Mouse (Mus musculus): ENCODE measurements around the gene Rsu1. TPM values are rescaled to one million over a fixed set of nuclear protein-coding genes. Genes with fewer than 3 reads are reported as not detected.
A peak's percentile ranks its signal among the peaks of the same experiment; 100 is the strongest.

Rsu1 gene
- polyA plus RNA-seq (2014; fragmentation: Nextera tagmentation; extraction: Ambion mirVana), result 73.1 and 75.3 TPM in 2 replicates

- WGBS, result 1% methylated on average over 37 of the region's 37 CpGs
- H3K4me1 ChIP-seq (ENCODE audit: control insufficient read depth, insufficient read depth, low read length), result peaks cover 2% of the 10 kb centered on the region; the same call in 1 of the 2 replicates
Measured at GRCm38 (mm10) chr2:13271165-13271957, at the start of gene Rsu1. Gene Rsu1 (minus strand): TSS chr2:13271415.

GRCm38 (mm10) chr2:13303376-13303775 lies 32.2 kb upstream of the Rsu1 start:
- no peak for DNase-seq (ENCODE audit: low spot score)
- Histone ChIP-seq H3K9me3 (ENCODE audit: control insufficient read depth, low read length) (no peaks in the 10 kb centered on the region), H3K9ac (ENCODE audit: low read length) (no peak overlapping the region), H3K4me2 (ENCODE audit: low read depth) (no peak overlapping the region), H3K27me3 (ENCODE audit: control insufficient read depth, insufficient read depth, low read length) (no peaks in the 10 kb centered on the region), H3K4me3 (ENCODE audit: low read depth, low read length) (no peak overlapping the region), H3K36me3 (ENCODE audit: control insufficient read depth, insufficient read depth, low read length) (no peaks in the 10 kb centered on the region), H3K27ac (ENCODE audit: low read depth, low read length) (no peak overlapping the region), H3K4me1 (ENCODE audit: control insufficient read depth, insufficient read depth, low read length) (no peaks in the 10 kb centered on the region)
- WGBS, result 80% methylated on average over 3 of the region's 3 CpGs
- ATAC-seq (ENCODE audit: insufficient read depth, low FRiP score, low TSS enrichment), result no peak

More at GRCm38 (mm10) chr2:13271165-13271957, at the start of gene Rsu1:
- H3K4me2 ChIP-seq (ENCODE audit: low read depth), result peak within 1 kb of the TSS; percentile 47
- peak within 1 kb of the TSS; percentile 47 for H3K9ac ChIP-seq (ENCODE audit: low read length)
- ATAC-seq (ENCODE audit: insufficient read depth, low FRiP score, low TSS enrichment), result peak; percentile 98
- no peaks in the 10 kb centered on the region for H3K9me3 ChIP-seq (ENCODE audit: control insufficient read depth, low read length)
- peak within 1 kb of the TSS; percentile 49 for H3K4me3 ChIP-seq (ENCODE audit: low read depth, low read length)
- no peak within 1 kb of the TSS for H3K27ac ChIP-seq (ENCODE audit: low read depth, low read length)
- no peaks in the 10 kb centered on the region for H3K27me3 ChIP-seq (ENCODE audit: control insufficient read depth, insufficient read depth, low read length)
- H3K36me3 ChIP-seq (ENCODE audit: control insufficient read depth, insufficient read depth, low read length), result no peaks in the 10 kb centered on the region
- DNase-seq (ENCODE audit: low spot score), result peak; percentile 96

GRCm38 (mm10) chr2:13299031-13299430 lies 27.8 kb upstream of the Rsu1 start:
- no peaks in the 10 kb centered on the region for H3K4me1 ChIP-seq (ENCODE audit: control insufficient read depth, insufficient read depth, low read length)
- WGBS, result 44% methylated on average over 3 of the region's 3 CpGs
- H3K27me3 ChIP-seq (ENCODE audit: control insufficient read depth, insufficient read depth, low read length), result no peaks in the 10 kb centered on the region
- no peak overlapping the region for H3K9ac ChIP-seq (ENCODE audit: low read length)
- ATAC-seq (ENCODE audit: insufficient read depth, low FRiP score, low TSS enrichment) (peak; percentile 79; the same call in 1 of the 2 replicates), DNase-seq (ENCODE audit: low spot score) (peak; percentile 39)
- H3K4me2 ChIP-seq (ENCODE audit: low read depth), result no peak overlapping the region
- no peak overlapping the region for H3K27ac ChIP-seq (ENCODE audit: low read depth, low read length)
- H3K36me3 ChIP-seq (ENCODE audit: control insufficient read depth, insufficient read depth, low read length), result no peaks in the 10 kb centered on the region
- H3K9me3 ChIP-seq (ENCODE audit: control insufficient read depth, low read length), result no peaks in the 10 kb centered on the region
- H3K4me3 ChIP-seq (ENCODE audit: low read depth, low read length), result no peak overlapping the region

- H3K36me3 ChIP-seq (ENCODE audit: control insufficient read depth, insufficient read depth, low read length), result no peaks in the 10 kb centered on the region
- H3K4me3 ChIP-seq (ENCODE audit: low read depth, low read length), result no peak overlapping the region
- H3K27ac ChIP-seq (ENCODE audit: low read depth, low read length), result no peak overlapping the region
- no peak for ATAC-seq (ENCODE audit: insufficient read depth, low FRiP score, low TSS enrichment)
- no peaks in the 10 kb centered on the region for H3K27me3 ChIP-seq (ENCODE audit: control insufficient read depth, insufficient read depth, low read length)
- H3K4me1 ChIP-seq (ENCODE audit: control insufficient read depth, insufficient read depth, low read length), result no peaks in the 10 kb centered on the region
- whole genome bisulfite sequencing, result 56% methylated on average over 5 of the region's 5 CpGs
- DNase-seq (ENCODE audit: low spot score), result no peak
- no peak overlapping the region for H3K9ac ChIP-seq (ENCODE audit: low read length)
- H3K9me3 ChIP-seq (ENCODE audit: control insufficient read depth, low read length), result no peaks in the 10 kb centered on the region
- no peak overlapping the region for H3K4me2 ChIP-seq (ENCODE audit: low read depth)
Measured at GRCm38 (mm10) chr2:13297733-13298132, 26.5 kb upstream of the Rsu1 start.

- no peaks in the 10 kb centered on the region for H3K9me3 ChIP-seq (ENCODE audit: control insufficient read depth, low read length)
- H3K27ac ChIP-seq (ENCODE audit: low read depth, low read length), result no peak overlapping the region
- no peak overlapping the region for H3K4me3 ChIP-seq (ENCODE audit: low read depth, low read length)
- H3K4me1 ChIP-seq (ENCODE audit: control insufficient read depth, insufficient read depth, low read length), result no peaks in the 10 kb centered on the region
- no peak overlapping the region for H3K9ac ChIP-seq (ENCODE audit: low read length)
- no peaks in the 10 kb centered on the region for H3K36me3 ChIP-seq (ENCODE audit: control insufficient read depth, insufficient read depth, low read length)
- no peaks in the 10 kb centered on the region for H3K27me3 ChIP-seq (ENCODE audit: control insufficient read depth, insufficient read depth, low read length)
- no peak overlapping the region for H3K4me2 ChIP-seq (ENCODE audit: low read depth)
- DNase-seq (ENCODE audit: low spot score) (no peak), ATAC-seq (ENCODE audit: insufficient read depth, low FRiP score, low TSS enrichment) (0 out of 2 replicates have a peak, but pooled peaks have one; percentile 31)
- 7% methylated on average over 1 of the region's 1 CpGs for WGBS
Measured at GRCm38 (mm10) chr2:13290661-13291060, 19.4 kb upstream of the Rsu1 start.

GRCm38 (mm10) chr2:13290070-13290469 lies 18.9 kb upstream of the Rsu1 start:
- DNase-seq (ENCODE audit: low spot score) (no peak), ATAC-seq (ENCODE audit: insufficient read depth, low FRiP score, low TSS enrichment) (0 out of 2 replicates have a peak, but pooled peaks have one; percentile 14)
- H3K9me3 ChIP-seq (ENCODE audit: control insufficient read depth, low read length), result no peaks in the 10 kb centered on the region
- no peak overlapping the region for H3K27ac ChIP-seq (ENCODE audit: low read depth, low read length)
- no peak overlapping the region for H3K4me2 ChIP-seq (ENCODE audit: low read depth)
- H3K4me1 ChIP-seq (ENCODE audit: control insufficient read depth, insufficient read depth, low read length), result no peaks in the 10 kb centered on the region
- 87% methylated on average over 3 of the region's 3 CpGs for WGBS
- H3K36me3 ChIP-seq (ENCODE audit: control insufficient read depth, insufficient read depth, low read length), result no peaks in the 10 kb centered on the region
- H3K27me3 ChIP-seq (ENCODE audit: control insufficient read depth, insufficient read depth, low read length), result no peaks in the 10 kb centered on the region
- H3K4me3 ChIP-seq (ENCODE audit: low read depth, low read length), result no peak overlapping the region
- no peak overlapping the region for H3K9ac ChIP-seq (ENCODE audit: low read length)

GRCm38 (mm10) chr2:13278114-13278862 lies 7.1 kb upstream of the Rsu1 start:
- H3K27ac ChIP-seq (ENCODE audit: low read depth, low read length), result no peak overlapping the region
- H3K36me3 ChIP-seq (ENCODE audit: control insufficient read depth, insufficient read depth, low read length), result no peaks in the 10 kb centered on the region
- ATAC-seq (ENCODE audit: insufficient read depth, low FRiP score, low TSS enrichment) (no peak), DNase-seq (ENCODE audit: low spot score) (no peak)
- H3K4me3 ChIP-seq (ENCODE audit: low read depth, low read length), result no peak overlapping the region
- no peak overlapping the region for H3K9ac ChIP-seq (ENCODE audit: low read length)
- 58% methylated on average over 10 of the region's 10 CpGs for WGBS
- no peak overlapping the region for H3K4me2 ChIP-seq (ENCODE audit: low read depth)
- no peaks in the 10 kb centered on the region for H3K9me3 ChIP-seq (ENCODE audit: control insufficient read depth, low read length)
- no peaks in the 10 kb centered on the region for H3K4me1 ChIP-seq (ENCODE audit: control insufficient read depth, insufficient read depth, low read length)
- H3K27me3 ChIP-seq (ENCODE audit: control insufficient read depth, insufficient read depth, low read length), result no peaks in the 10 kb centered on the region

- H3K9me3 ChIP-seq (ENCODE audit: control insufficient read depth, low read length), result no peaks in the 10 kb centered on the region
- no peaks in the 10 kb centered on the region for H3K36me3 ChIP-seq (ENCODE audit: control insufficient read depth, insufficient read depth, low read length)
- no peak for DNase-seq (ENCODE audit: low spot score)
- H3K9ac ChIP-seq (ENCODE audit: low read length), result no peak overlapping the region
- H3K4me1 ChIP-seq (ENCODE audit: control insufficient read depth, insufficient read depth, low read length), result peaks cover under 1% of the 10 kb centered on the region; the same call in 1 of the 2 replicates
- no peak overlapping the region for H3K4me2 ChIP-seq (ENCODE audit: low read depth)
- H3K4me3 ChIP-seq (ENCODE audit: low read depth, low read length), result no peak overlapping the region
- WGBS, result 54% methylated on average over 7 of the region's 7 CpGs
- ATAC-seq (ENCODE audit: insufficient read depth, low FRiP score, low TSS enrichment), result no peak
- H3K27ac ChIP-seq (ENCODE audit: low read depth, low read length), result no peak overlapping the region
- no peaks in the 10 kb centered on the region for H3K27me3 ChIP-seq (ENCODE audit: control insufficient read depth, insufficient read depth, low read length)
Measured at GRCm38 (mm10) chr2:13275874-13276273, 4.7 kb upstream of the Rsu1 start.

Data from neural tube, embryonic 11.5 days (tissue).